Mouse (Mus musculus): ENCODE data around the gene Nek6.

DNA sequence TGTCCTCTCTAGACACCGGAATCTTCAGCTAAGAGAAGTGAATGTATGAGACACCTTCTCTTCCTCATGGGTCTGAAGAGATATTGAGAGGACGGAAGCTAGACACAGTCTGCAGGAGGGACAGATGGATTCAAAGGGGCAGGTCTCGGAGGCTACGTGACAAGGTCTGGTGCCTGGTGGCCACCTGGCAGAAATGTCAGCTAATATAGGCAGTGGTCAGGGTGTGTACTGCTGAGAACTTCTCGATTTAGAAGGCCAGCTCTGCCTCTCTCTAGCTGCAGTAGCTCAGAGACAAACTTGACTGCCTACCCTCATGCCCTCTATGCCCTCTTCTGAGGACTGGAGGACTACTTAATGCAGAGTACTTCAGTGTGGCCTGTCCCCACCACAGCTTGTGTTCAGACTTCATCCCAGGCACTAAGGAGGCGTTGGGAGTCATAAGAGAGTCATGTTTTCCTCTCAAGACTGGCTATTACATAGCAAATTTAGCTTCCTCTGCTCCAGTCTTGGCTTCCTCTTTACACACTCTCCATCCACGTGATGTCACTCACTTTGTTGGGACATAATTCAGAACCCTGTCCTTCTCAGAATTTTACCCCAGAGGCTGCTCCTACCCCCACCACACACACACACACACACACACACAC is 28.3 kb upstream of the Nek6 start:
- TF ChIP-seq CTCF (IDR thresholded peaks at IDR 0.05; ENCODE audit: insufficient read depth, low read depth, low read length) (no peak), POLR2A (IDR thresholded peaks at IDR 0.05; ENCODE audit: insufficient read depth, low read depth, low read length) (no peak)
